Mouse (Mus musculus) MEL (cell line): Measurements from ENCODE around the gene Adgrg1. TPM values are rescaled to one million over a fixed set of nuclear protein-coding genes. Genes with fewer than 3 reads are reported as not detected.

Experiments
- DNase-seq: peaks from one replicate; pipeline ENCODE4 v3.0.0; 2011; ENCODE audit warnings: low read depth, low spot score
- H3K27ac ChIP-seq: 2 replicates; pipeline ENCODE4 v1.5.1; 2012; ENCODE audit warnings: low read depth, mild to moderate bottlenecking, control low read depth, low read length, moderate library complexity; ENCODE audit not compliant: control insufficient read depth
- H3K27me3 ChIP-seq, 2 experiments: fragments of 150-350 bp in 1 of 2; sonication (generic) in 1 of 2; 2 replicates each; pipeline ENCODE4 v1.6.1; 2012; ENCODE audit warnings: low read length in 2 of 2, mild to moderate bottlenecking in 2 of 2, improper control_type of control experiment in 1 of 2, moderate library complexity in 1 of 2; ENCODE audit not compliant: insufficient read depth in 2 of 2, control insufficient read depth in 1 of 2
- H3K36me3 ChIP-seq, 2 experiments: 2 replicates each; pipeline ENCODE4 v1.6.1; 2012 to 2014; ENCODE audit warnings: low read length in 2 of 2, improper control_type of control experiment in 1 of 2, inconsistent platforms in 1 of 2, mild to moderate bottlenecking in 1 of 2; ENCODE audit not compliant: insufficient read depth in 2 of 2, control insufficient read depth in 1 of 2
- H3K4me1 ChIP-seq, 2 experiments: fragments of 150-350 bp in 1 of 2; sonication (generic) in 1 of 2; 2 replicates each; pipeline ENCODE4 v1.6.1; 2012; ENCODE audit warnings: low read length in 2 of 2, improper control_type of control experiment in 1 of 2, mild to moderate bottlenecking in 1 of 2; ENCODE audit not compliant: insufficient read depth in 2 of 2, control insufficient read depth in 1 of 2
- H3K4me3 ChIP-seq, 2 experiments: fragments of 150-350 bp in 1 of 2; sonication (generic) in 1 of 2; 2 replicates each; pipeline ENCODE4 v1.5.1; 2012; ENCODE audit warnings: low read depth in 2 of 2, low read length in 2 of 2, mild to moderate bottlenecking in 2 of 2, moderate library complexity in 2 of 2, control low read depth in 1 of 2, improper control_type of control experiment in 1 of 2; ENCODE audit not compliant: control insufficient read depth in 1 of 2, insufficient read depth in 1 of 2
- H3K79me2 ChIP-seq: 2 replicates; pipeline ENCODE4 v1.6.1; 2012; ENCODE audit warnings: mild to moderate bottlenecking, low read length, moderate library complexity; ENCODE audit not compliant: control insufficient read depth, poor library complexity, insufficient read depth
- H3K9ac ChIP-seq: 2 replicates; pipeline ENCODE4 v1.6.1; 2012; ENCODE audit warnings: low read depth, mild to moderate bottlenecking, control low read depth, low read length, moderate library complexity; ENCODE audit not compliant: control insufficient read depth, poor library complexity, severe bottlenecking
- H3K9me3 ChIP-seq: fragments of 150-350 bp; sonication (generic); replicated peaks from 2 replicates; pipeline ENCODE4 v1.6.1; 2012; ENCODE audit warnings: mild to moderate bottlenecking, low read length, improper control_type of control experiment, moderate library complexity; ENCODE audit not compliant: insufficient read depth
- CHD1 ChIP-seq: IDR thresholded peaks from 2 replicates; pipeline ENCODE4 v1.6.1; 2012; ENCODE audit warnings: low read depth, mild to moderate bottlenecking, inconsistent platforms, low read length, improper control_type of control experiment
- CTCF ChIP-seq, 3 experiments: IDR thresholded peaks in 2 of 3; conservative IDR thresholded peaks in 1 of 3; 2 replicates each; pipeline ENCODE4 v1.5.1; 2011 to 2012; ENCODE audit warnings: low read length in 3 of 3, low read depth in 2 of 3, mild to moderate bottlenecking in 2 of 3, improper control_type of control experiment in 1 of 3, inconsistent platforms in 1 of 3, mixed read lengths in 1 of 3, moderate library complexity in 1 of 3; ENCODE audit not compliant: control insufficient read depth in 1 of 3, insufficient read depth in 1 of 3, poor library complexity in 1 of 3, severe bottlenecking in 1 of 3
- E2F4 ChIP-seq: IDR thresholded peaks from 2 replicates; pipeline ENCODE4 v1.6.1; 2011; ENCODE audit warnings: low read depth, low read length, improper control_type of control experiment, borderline replicate concordance
- ELF1 ChIP-seq: IDR thresholded peaks from 2 replicates; pipeline ENCODE4 v1.6.1; 2014; ENCODE audit warnings: low read depth, mild to moderate bottlenecking, inconsistent platforms, low read length, improper control_type of control experiment, moderate library complexity
- EP300 ChIP-seq, 2 experiments: IDR thresholded peaks; 2 replicates each; pipeline ENCODE4 v1.6.1; 2011; ENCODE audit warnings: improper control_type of control experiment in 2 of 2, low read length in 2 of 2, low read depth in 1 of 2, mild to moderate bottlenecking in 1 of 2
- ETS1 ChIP-seq: IDR thresholded peaks from 2 replicates; pipeline ENCODE4 v1.6.1; 2012; ENCODE audit warnings: low read depth, mild to moderate bottlenecking, inconsistent platforms, low read length, improper control_type of control experiment, moderate library complexity
- GABPA ChIP-seq: IDR thresholded peaks from 2 replicates; pipeline ENCODE4 v1.6.1; 2012; ENCODE audit warnings: low read depth, mild to moderate bottlenecking, inconsistent platforms, low read length, improper control_type of control experiment, moderate library complexity
- GATA1 ChIP-seq: IDR thresholded peaks from 2 replicates; pipeline ENCODE4 v1.6.1; 2011; ENCODE audit warnings: low read depth, low read length, improper control_type of control experiment
- HCFC1 ChIP-seq: IDR thresholded peaks from 2 replicates; pipeline ENCODE4 v1.6.1; 2012; ENCODE audit warnings: low read depth, mild to moderate bottlenecking, inconsistent platforms, low read length, improper control_type of control experiment, moderate library complexity
- JUND ChIP-seq: IDR thresholded peaks from 2 replicates; pipeline ENCODE4 v1.6.1; 2011; ENCODE audit warnings: low read depth, mild to moderate bottlenecking, improper control_type of control experiment, low read length
- KAT2A ChIP-seq: conservative IDR thresholded peaks from 2 replicates; pipeline ENCODE4 v1.6.1; 2012; ENCODE audit warnings: low read depth, low read length, improper control_type of control experiment, inconsistent platforms
- MEF2A ChIP-seq: IDR thresholded peaks from 2 replicates; pipeline ENCODE4 v1.6.1; 2014; ENCODE audit warnings: low read depth, mild to moderate bottlenecking, inconsistent platforms, low read length, improper control_type of control experiment; ENCODE audit not compliant: poor library complexity, insufficient replicate concordance, severe bottlenecking; ENCODE audit errors: extremely low read depth
- MXI1 ChIP-seq: IDR thresholded peaks from 2 replicates; pipeline ENCODE4 v1.6.1; 2011; ENCODE audit warnings: mild to moderate bottlenecking, low read depth, low read length, improper control_type of control experiment
- MYB ChIP-seq: IDR thresholded peaks from 2 replicates; pipeline ENCODE4 v1.6.1; 2011; ENCODE audit warnings: mild to moderate bottlenecking, low read depth, low read length, improper control_type of control experiment
- MYC ChIP-seq: IDR thresholded peaks from 2 replicates; pipeline ENCODE4 v1.6.1; 2011; ENCODE audit warnings: low read depth, mild to moderate bottlenecking, low read length, improper control_type of control experiment, moderate library complexity
- NRF1 ChIP-seq: IDR thresholded peaks from 2 replicates; pipeline ENCODE4 v1.6.1; 2014; ENCODE audit warnings: low read depth, mild to moderate bottlenecking, inconsistent platforms, low read length, improper control_type of control experiment, moderate library complexity; ENCODE audit not compliant: poor library complexity, insufficient read depth, severe bottlenecking
- RAD21 ChIP-seq: IDR thresholded peaks from 2 replicates; pipeline ENCODE4 v1.6.1; 2011; ENCODE audit warnings: mild to moderate bottlenecking, low read depth, low read length, improper control_type of control experiment
- SIN3A ChIP-seq: IDR thresholded peaks from 2 replicates; pipeline ENCODE4 v1.6.1; 2012; ENCODE audit warnings: low read length, improper control_type of control experiment, inconsistent platforms
- TAL1 ChIP-seq: IDR thresholded peaks from 2 replicates; pipeline ENCODE4 v1.6.1; 2012; ENCODE audit warnings: mild to moderate bottlenecking, inconsistent platforms, low read length, moderate library complexity, mixed read lengths
- TBP ChIP-seq: IDR thresholded peaks from 2 replicates; pipeline ENCODE4 v1.8.0; 2011; ENCODE audit warnings: low read depth, low read length, improper control_type of control experiment
- TCF12 ChIP-seq: IDR thresholded peaks from 2 replicates; pipeline ENCODE4 v1.6.1; 2014; ENCODE audit warnings: low read depth, mild to moderate bottlenecking, inconsistent platforms, low read length, improper control_type of control experiment, moderate library complexity
- USF2 ChIP-seq, 2 experiments: IDR thresholded peaks; 2 replicates each; pipeline ENCODE4 v1.6.1; 2011 to 2012; ENCODE audit warnings: improper control_type of control experiment in 2 of 2, low read length in 2 of 2, borderline replicate concordance in 1 of 2, inconsistent platforms in 1 of 2, low read depth in 1 of 2, mild to moderate bottlenecking in 1 of 2; ENCODE audit not compliant: insufficient read depth in 1 of 2
- ZKSCAN1 ChIP-seq: IDR thresholded peaks from 2 replicates; pipeline ENCODE4 v1.6.1; 2012; ENCODE audit warnings: low read depth, mild to moderate bottlenecking, inconsistent platforms, low read length, improper control_type of control experiment, moderate library complexity
- ZNF384 ChIP-seq: IDR thresholded peaks from 2 replicates; pipeline ENCODE4 v1.6.1; 2012; ENCODE audit warnings: low read depth, mild to moderate bottlenecking, inconsistent platforms, low read length, improper control_type of control experiment
- polyA plus RNA-seq, 2 experiments: library from polyadenylated mRNA; stranded (reverse) in 1 of 2; unstranded in 1 of 2; fragments of >175 nt in 1 of 2; fragments of >200 nt in 1 of 2; gene quantifications; 2 replicates each; pipeline versions ENCODE4 v1.2.1 to v1.2.4; 2012; ENCODE audit warnings: low replicate concordance in 2 of 2, low read depth in 1 of 2; ENCODE audit not compliant: insufficient read length in 2 of 2, insufficient read depth in 1 of 2, missing spikeins in 1 of 2
- total RNA-seq: library from RNA; depleted of rRNA; stranded (reverse); fragments of 300-350 nt; gene quantifications from 2 replicates; pipeline ENCODE4 v1.2.3, GENCODE M21; 2012

The Adgrg1 gene
- total and polyA plus RNA-seq, 3 experiments = 4.2 to 33.2 TPM; not detected in 1

DNA sequence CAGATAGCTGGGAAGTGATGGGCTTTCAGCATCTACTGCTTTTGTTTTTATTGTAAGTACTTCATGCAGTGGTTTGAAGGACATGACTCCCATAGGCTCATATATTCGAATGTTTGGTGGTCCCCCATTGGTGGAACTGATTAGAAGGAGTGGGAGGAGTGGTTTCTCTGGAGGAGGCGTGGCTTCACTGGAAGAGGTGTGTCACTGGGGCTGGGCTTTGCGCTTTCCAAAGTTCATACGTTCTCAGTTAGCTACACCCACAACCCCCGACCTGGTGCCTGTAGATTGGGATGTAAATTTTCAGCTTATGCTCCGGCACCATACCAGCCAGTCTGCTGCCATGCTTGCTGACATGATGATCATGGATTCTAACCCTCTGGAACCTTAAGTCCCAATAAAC lies 79.9 kb downstream of the Adgrg1 start:
- H3K4me3 ChIP-seq = no peak overlapping the region
- peaks cover 6 to 28% of the 10 kb centered on the region in 2 experiments for H3K4me1 ChIP-seq
- TF ChIP-seq TAL1 (no peak), HCFC1 (no peak), ZKSCAN1 (no peak), TBP (no peak), ZNF384 (no peak), EP300 (IDR thresholded peaks at IDR 0.05; ENCODE audit: low read depth in 1 of 2, low read length in 2 of 2) (no peak), GABPA (no peak), ELF1 (no peak), JUND (no peak), E2F4 (no peak), MEF2A (no peak)
- TF ChIP-seq, all 39 proteins: peak for 0
- Histone ChIP-seq H3K9me3 (no peaks in the 10 kb centered on the region), H3K27me3 (peaks cover 0 to 3% of the 10 kb centered on the region in 2 experiments; a peak in 3 of 4 replicates), H3K36me3 (peaks cover 0 to 13% of the 10 kb centered on the region in 2 experiments; a peak in 2 of 4 replicates), H3K9ac (no peak overlapping the region), H3K27ac (no peak overlapping the region), H3K79me2 (no peaks in the 10 kb centered on the region)
- DNase-seq = peak; percentile 32

- no peak within 1 kb of the TSS for H3K4me3 ChIP-seq
- peak; percentile 31; the same call in 1 of the 2 replicates for TF ChIP-seq ELF1
- TF ChIP-seq SIN3A = peak; percentile 47; the same call in 1 of the 2 replicates
- TF ChIP-seq TBP = no peak
- TF ChIP-seq CHD1 = no peak
- TF ChIP-seq GATA1 = no peak
- TF ChIP-seq TCF12 = no peak
- no peak; the same call in 1 of the 2 replicates for TF ChIP-seq KAT2A
- TF ChIP-seq RAD21 = no peak
- TF ChIP-seq USF2 (IDR thresholded peaks at IDR 0.05; ENCODE audit: borderline replicate concordance in 1 of 2, insufficient read depth in 1 of 2, low read depth in 1 of 2, low read length in 2 of 2) = no peak
- TF ChIP-seq MYB = no peak
- no peak for TF ChIP-seq ZKSCAN1
- TF ChIP-seq HCFC1 = peak; percentile 95
- TF ChIP-seq MXI1 = no peak
- TF ChIP-seq ETS1 = no peak
- TF ChIP-seq EP300 (IDR thresholded peaks at IDR 0.05; ENCODE audit: low read depth in 1 of 2, low read length in 2 of 2) = no peak
- no peak for TF ChIP-seq MYC
- TF ChIP-seq JUND = no peak
- TF ChIP-seq GABPA = no peak
- TF ChIP-seq TAL1 = no peak
- TF ChIP-seq CTCF (IDR thresholded peaks at IDR 0.05 in 2 of 3, conservative IDR thresholded peaks at IDR 0.05 in 1 of 3; ENCODE audit: control insufficient read depth in 1 of 3, insufficient read depth in 1 of 3, low read depth in 2 of 3, low read length in 3 of 3, poor library complexity in 1 of 3, severe bottlenecking in 1 of 3) = no peak
- TF ChIP-seq NRF1 = no peak
- TF ChIP-seq, all 39 proteins: peak for 3
- peaks cover 0 to 3% of the 10 kb centered on the region in 2 experiments; a peak in 2 of 4 replicates for H3K27me3 ChIP-seq
- H3K9me3 ChIP-seq = no peaks in the 10 kb centered on the region
- H3K4me1 ChIP-seq = peaks cover 9 to 32% of the 10 kb centered on the region in 2 experiments
- no peaks in the 10 kb centered on the region for H3K79me2 ChIP-seq
- no peak within 1 kb of the TSS for H3K9ac ChIP-seq
- peaks cover 0 to 13% of the 10 kb centered on the region in 2 experiments; a peak in 2 of 4 replicates for H3K36me3 ChIP-seq
- peak; percentile 63 for DNase-seq
- H3K27ac ChIP-seq = no peak within 1 kb of the TSS
Measured at GRCm38 (mm10) chr8:95054927-95055510, 80.5 kb downstream of the Adgrg1 start, which contains the start of gene Drc7. Gene Drc7, plus strand, starts transcription at chr8:95055103.
